Mouse (Mus musculus) thymus, adult 2 months (tissue): ENCODE data around the gene Vmn2r10.

Experiments
- CTCF ChIP-seq: fragments of 200-500 bp; IDR thresholded peaks from 2 replicates; pipeline ENCODE4 v1.5.1; 2012; ENCODE audit warnings: mild to moderate bottlenecking, control low read depth, low read length, moderate library complexity, borderline replicate concordance; ENCODE audit not compliant: control insufficient read depth, poor library complexity, insufficient read depth; ENCODE audit errors: extremely low read depth
- POLR2A ChIP-seq: fragments of 200-500 bp; IDR thresholded peaks from 2 replicates; pipeline ENCODE4 v1.6.1; 2012; ENCODE audit warnings: mild to moderate bottlenecking, low read length, control low read depth, moderate library complexity; ENCODE audit not compliant: control insufficient read depth, poor library complexity, insufficient read depth; ENCODE audit errors: extremely low read depth

GRCm38 (mm10) chr5:108988924-108989323 is 17.4 kb downstream of the Vmn2r10 start:
- TF ChIP-seq CTCF (no peak), POLR2A (no peak)
